Mouse (Mus musculus) MEL (cell line): Measurements from ENCODE around the gene Itpr2.

Source experiments
- CTCF ChIP-seq, 3 experiments: IDR thresholded peaks in 2 of 3; conservative IDR thresholded peaks in 1 of 3; 2 replicates each; pipeline ENCODE4 v1.5.1; 2011 to 2012; ENCODE audit warnings: low read length in 3 of 3, low read depth in 2 of 3, mild to moderate bottlenecking in 2 of 3, improper control_type of control experiment in 1 of 3, inconsistent platforms in 1 of 3, mixed read lengths in 1 of 3, moderate library complexity in 1 of 3; ENCODE audit not compliant: control insufficient read depth in 1 of 3, insufficient read depth in 1 of 3, poor library complexity in 1 of 3, severe bottlenecking in 1 of 3
- MAX ChIP-seq: IDR thresholded peaks from 2 replicates; pipeline ENCODE4 v1.6.1; 2011; ENCODE audit warnings: low read length, improper control_type of control experiment
- NELFE ChIP-seq: IDR thresholded peaks from 2 replicates; pipeline ENCODE4 v1.6.1; 2011; ENCODE audit warnings: low read depth, low read length, improper control_type of control experiment
- POLR2A ChIP-seq, 2 experiments: IDR thresholded peaks; 2 replicates each; pipeline ENCODE4 v1.6.1; 2011 to 2012; ENCODE audit warnings: low read length in 2 of 2, mild to moderate bottlenecking in 2 of 2, control low read depth in 1 of 2, improper control_type of control experiment in 1 of 2, low read depth in 1 of 2, moderate library complexity in 1 of 2; ENCODE audit not compliant: control insufficient read depth in 1 of 2, insufficient read depth in 1 of 2, poor library complexity in 1 of 2
- SIN3A ChIP-seq: IDR thresholded peaks from 2 replicates; pipeline ENCODE4 v1.6.1; 2012; ENCODE audit warnings: low read length, improper control_type of control experiment, inconsistent platforms
- SMC3 ChIP-seq: IDR thresholded peaks from 2 replicates; pipeline ENCODE4 v1.6.1; 2011; ENCODE audit warnings: low read depth, low read length, improper control_type of control experiment
- TBP ChIP-seq: IDR thresholded peaks from 2 replicates; pipeline ENCODE4 v1.8.0; 2011; ENCODE audit warnings: low read depth, low read length, improper control_type of control experiment
- USF2 ChIP-seq, 2 experiments: IDR thresholded peaks; 2 replicates each; pipeline ENCODE4 v1.6.1; 2011 to 2012; ENCODE audit warnings: improper control_type of control experiment in 2 of 2, low read length in 2 of 2, borderline replicate concordance in 1 of 2, inconsistent platforms in 1 of 2, low read depth in 1 of 2, mild to moderate bottlenecking in 1 of 2; ENCODE audit not compliant: insufficient read depth in 1 of 2
- ZMIZ1 ChIP-seq: IDR thresholded peaks from 2 replicates; pipeline ENCODE4 v1.6.1; 2012; ENCODE audit warnings: low read depth, mild to moderate bottlenecking, inconsistent platforms, low read length, improper control_type of control experiment, moderate library complexity

GRCm38 (mm10) chr6:146229519-146229918 is 272.5 kb downstream of the Itpr2 start:
- TF ChIP-seq POLR2A (IDR thresholded peaks at IDR 0.05; ENCODE audit: control insufficient read depth in 1 of 2, insufficient read depth in 1 of 2, low read depth in 1 of 2, low read length in 2 of 2, poor library complexity in 1 of 2) (no peak), ZMIZ1 (no peak), MAX (no peak), NELFE (no peak), TBP (no peak), SIN3A (no peak), CTCF (IDR thresholded peaks at IDR 0.05 in 2 of 3, conservative IDR thresholded peaks at IDR 0.05 in 1 of 3; ENCODE audit: control insufficient read depth in 1 of 3, insufficient read depth in 1 of 3, low read depth in 2 of 3, low read length in 3 of 3, poor library complexity in 1 of 3, severe bottlenecking in 1 of 3) (no peak), USF2 (IDR thresholded peaks at IDR 0.05; ENCODE audit: borderline replicate concordance in 1 of 2, insufficient read depth in 1 of 2, low read depth in 1 of 2, low read length in 2 of 2) (no peak), SMC3 (no peak)
